Mouse (Mus musculus): ENCODE measurements at regions not wholly inside any gene's neighbourhood (a gene's known extent, or its start where the extent isn't known, plus 50 kb on each side); places are given as distances from the start of the nearest gene placed in this dataset.

DNA sequence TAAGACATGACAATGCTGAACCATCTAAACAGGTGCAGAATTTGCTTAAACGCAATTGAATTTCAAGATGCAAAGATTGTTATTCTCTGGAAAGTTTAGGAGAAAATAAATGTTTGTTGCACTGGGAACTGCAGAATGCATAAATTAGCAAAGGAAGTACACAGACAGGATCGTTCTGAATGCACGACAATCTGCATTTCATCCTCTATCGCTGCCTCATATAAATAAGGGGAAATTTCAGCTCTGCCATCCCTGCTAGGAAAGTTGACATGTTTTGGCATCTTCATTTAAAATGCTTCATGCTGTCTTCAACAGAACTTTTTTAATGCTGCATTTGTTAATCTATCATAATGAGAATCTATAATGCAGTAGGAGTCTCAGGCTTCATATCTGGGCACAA is 137.6 kb downstream of the Med10 start:
- no peak for TF ChIP-seq CTCF (IDR thresholded peaks at IDR 0.05; ENCODE audit: control insufficient read depth, insufficient read depth, insufficient replicate concordance, low read depth, low read length)
- no peak for TF ChIP-seq POLR2A (IDR thresholded peaks at IDR 0.05; ENCODE audit: control insufficient read depth, low read depth, low read length)

DNA sequence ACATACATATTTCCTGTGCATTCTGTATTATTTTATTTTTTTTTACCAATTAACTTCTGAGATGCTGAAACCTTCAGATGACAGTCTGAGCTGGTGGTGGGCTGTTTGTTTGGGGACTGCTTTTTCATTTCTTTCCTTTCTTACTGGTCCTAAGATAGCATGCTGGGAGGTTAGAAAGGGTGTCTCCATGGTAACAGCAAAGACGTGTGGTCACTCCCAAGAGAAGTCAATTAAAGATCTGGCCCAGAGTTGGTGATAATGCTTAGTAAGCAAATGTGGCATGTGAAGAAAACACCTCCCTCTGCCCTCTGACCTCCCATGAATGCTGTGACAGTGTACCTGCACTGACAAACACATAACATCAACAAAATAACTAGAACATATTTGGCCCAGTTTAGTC is 142.5 kb downstream of the Med10 start:
- Histone ChIP-seq H3K27ac (ENCODE audit: control insufficient read depth, insufficient read depth, low read depth, low read length) (no peak overlapping the region), H3K4me1 (ENCODE audit: control insufficient read depth, insufficient read depth, low read length) (no peaks in the 10 kb centered on the region), H3K4me3 (ENCODE audit: control insufficient read depth, low read depth, low read length) (no peak overlapping the region), H3K27me3 (ENCODE audit: control insufficient read depth, insufficient read depth, low read length) (no peaks in the 10 kb centered on the region), H3K36me3 (ENCODE audit: control insufficient read depth, insufficient read depth, low read length) (no peaks in the 10 kb centered on the region)
- TF ChIP-seq CTCF (IDR thresholded peaks at IDR 0.05; ENCODE audit: control insufficient read depth, insufficient read depth, insufficient replicate concordance, low read depth, low read length) (no peak), POLR2A (IDR thresholded peaks at IDR 0.05; ENCODE audit: control insufficient read depth, low read depth, low read length) (no peak)

More for the DNA sequence above, 137.6 kb downstream of the Med10 start:
- H3K27me3 ChIP-seq (ENCODE audit: control insufficient read depth, insufficient read depth, low read length) = no peaks in the 10 kb centered on the region
- no peak overlapping the region for H3K4me3 ChIP-seq (ENCODE audit: control insufficient read depth, low read depth, low read length)
- no peak overlapping the region for H3K27ac ChIP-seq (ENCODE audit: control insufficient read depth, insufficient read depth, low read depth, low read length)
- peaks cover 2% of the 10 kb centered on the region; the same call in 1 of the 2 replicates for H3K4me1 ChIP-seq (ENCODE audit: control insufficient read depth, insufficient read depth, low read length)
- no peaks in the 10 kb centered on the region for H3K36me3 ChIP-seq (ENCODE audit: control insufficient read depth, insufficient read depth, low read length)

DNA sequence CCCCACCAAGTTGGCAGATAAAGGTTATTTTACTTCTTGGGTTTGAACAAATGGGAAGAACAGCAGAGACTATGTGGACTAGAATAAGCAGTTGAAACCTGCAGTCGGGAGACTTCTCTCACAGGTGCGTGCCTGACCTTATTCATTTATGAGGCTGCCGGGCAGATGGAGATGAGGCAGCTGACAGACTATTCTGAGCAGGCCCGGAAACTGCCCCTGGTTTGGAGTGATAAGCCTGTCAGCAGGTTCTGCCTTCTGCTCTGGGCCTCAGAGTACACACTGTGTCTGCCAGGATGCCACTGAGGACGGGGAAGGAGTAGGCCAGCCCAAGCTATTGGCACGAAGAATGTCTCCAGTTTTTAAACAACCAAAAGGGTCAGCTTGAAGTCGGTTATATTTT is 144.4 kb downstream of the Med10 start:
- Histone ChIP-seq H3K27me3 (ENCODE audit: control insufficient read depth, insufficient read depth, low read length) (no peaks in the 10 kb centered on the region), H3K4me1 (ENCODE audit: control insufficient read depth, insufficient read depth, low read length) (no peaks in the 10 kb centered on the region), H3K4me3 (ENCODE audit: control insufficient read depth, low read depth, low read length) (no peak overlapping the region), H3K27ac (ENCODE audit: control insufficient read depth, insufficient read depth, low read depth, low read length) (no peak overlapping the region), H3K36me3 (ENCODE audit: control insufficient read depth, insufficient read depth, low read length) (no peaks in the 10 kb centered on the region)
- TF ChIP-seq POLR2A (IDR thresholded peaks at IDR 0.05; ENCODE audit: control insufficient read depth, low read depth, low read length) = no peak
- no peak for TF ChIP-seq CTCF (IDR thresholded peaks at IDR 0.05; ENCODE audit: control insufficient read depth, insufficient read depth, insufficient replicate concordance, low read depth, low read length)

DNA sequence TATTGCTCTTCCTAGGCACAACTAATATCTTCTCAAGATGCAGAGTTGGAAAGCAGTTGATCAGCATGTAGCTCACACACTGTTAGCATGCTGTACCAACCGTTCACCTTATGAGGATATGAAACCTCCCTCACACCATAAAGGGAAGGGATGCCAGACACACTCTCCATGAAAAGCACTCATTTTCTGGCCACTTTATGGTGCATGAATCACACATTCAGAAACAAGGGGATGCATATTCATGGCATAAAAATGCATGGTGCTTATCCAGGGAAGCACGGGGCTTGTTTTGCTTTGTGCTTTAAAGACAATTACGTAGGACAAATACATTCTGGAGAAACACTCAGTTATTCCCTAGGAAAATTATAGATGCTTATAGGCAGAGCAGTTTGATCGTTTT is 149.9 kb downstream of the Med10 start:
- Histone ChIP-seq H3K4me3 (ENCODE audit: control insufficient read depth, low read depth, low read length) (no peak overlapping the region), H3K27me3 (ENCODE audit: control insufficient read depth, insufficient read depth, low read length) (no peaks in the 10 kb centered on the region), H3K4me1 (ENCODE audit: control insufficient read depth, insufficient read depth, low read length) (no peaks in the 10 kb centered on the region), H3K27ac (ENCODE audit: control insufficient read depth, insufficient read depth, low read depth, low read length) (no peak overlapping the region), H3K36me3 (ENCODE audit: control insufficient read depth, insufficient read depth, low read length) (no peaks in the 10 kb centered on the region)
- TF ChIP-seq CTCF (IDR thresholded peaks at IDR 0.05; ENCODE audit: control insufficient read depth, insufficient read depth, insufficient replicate concordance, low read depth, low read length) (no peak), POLR2A (IDR thresholded peaks at IDR 0.05; ENCODE audit: control insufficient read depth, low read depth, low read length) (no peak)

DNA sequence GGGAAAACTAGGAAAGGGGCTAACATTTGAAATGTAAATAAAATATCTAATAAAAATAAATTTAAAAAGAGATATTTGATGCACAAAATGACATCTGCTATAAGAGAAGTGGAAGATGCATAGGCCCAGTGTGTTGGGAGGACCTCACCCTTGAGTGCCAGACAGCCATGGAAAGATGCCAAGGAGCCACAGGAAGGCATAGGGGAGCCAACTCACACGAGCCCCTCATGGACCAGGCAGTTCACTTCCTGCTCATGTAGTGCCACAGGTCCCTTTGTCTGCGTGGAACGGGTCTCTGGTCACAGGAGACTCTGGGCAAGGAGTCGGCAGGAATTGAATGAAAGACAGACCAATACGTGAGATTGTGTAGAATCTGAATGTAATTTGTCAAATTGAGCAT is 152.0 kb downstream of the Med10 start:
- Histone ChIP-seq H3K27ac (ENCODE audit: control insufficient read depth, insufficient read depth, low read depth, low read length) (no peak overlapping the region), H3K4me1 (ENCODE audit: control insufficient read depth, insufficient read depth, low read length) (no peaks in the 10 kb centered on the region), H3K4me3 (ENCODE audit: control insufficient read depth, low read depth, low read length) (no peak overlapping the region), H3K36me3 (ENCODE audit: control insufficient read depth, insufficient read depth, low read length) (no peaks in the 10 kb centered on the region), H3K27me3 (ENCODE audit: control insufficient read depth, insufficient read depth, low read length) (no peaks in the 10 kb centered on the region)
- TF ChIP-seq CTCF (IDR thresholded peaks at IDR 0.05; ENCODE audit: control insufficient read depth, insufficient read depth, insufficient replicate concordance, low read depth, low read length) (no peak), POLR2A (IDR thresholded peaks at IDR 0.05; ENCODE audit: control insufficient read depth, low read depth, low read length) (no peak)

DNA sequence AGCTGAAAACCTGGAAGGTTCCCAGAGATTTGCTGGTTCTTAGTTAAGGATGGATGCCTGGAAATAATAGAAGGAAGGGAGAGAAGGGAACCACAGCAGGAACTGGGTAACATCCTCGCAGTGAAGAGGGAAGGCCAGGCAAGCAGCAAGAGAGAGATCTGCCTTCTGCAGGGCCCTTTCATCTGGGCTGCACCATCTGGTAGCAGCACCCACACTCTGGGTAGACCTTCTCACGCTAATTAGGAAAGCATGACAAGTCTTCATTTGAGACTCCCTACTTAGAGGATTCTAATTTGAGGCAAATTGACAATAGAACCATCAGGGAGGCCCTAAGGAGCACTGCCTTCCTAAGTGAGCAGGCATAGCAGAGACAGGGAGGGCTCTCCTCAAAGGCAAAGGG is 153.3 kb downstream of the Med10 start:
- no peak for TF ChIP-seq POLR2A (IDR thresholded peaks at IDR 0.05; ENCODE audit: control insufficient read depth, low read depth, low read length)
- no peak for TF ChIP-seq CTCF (IDR thresholded peaks at IDR 0.05; ENCODE audit: control insufficient read depth, insufficient read depth, insufficient replicate concordance, low read depth, low read length)
- H3K27ac ChIP-seq (ENCODE audit: control insufficient read depth, insufficient read depth, low read depth, low read length) = no peak overlapping the region
- H3K4me3 ChIP-seq (ENCODE audit: control insufficient read depth, low read depth, low read length) = no peak overlapping the region
- no peaks in the 10 kb centered on the region for H3K36me3 ChIP-seq (ENCODE audit: control insufficient read depth, insufficient read depth, low read length)
- no peaks in the 10 kb centered on the region for H3K4me1 ChIP-seq (ENCODE audit: control insufficient read depth, insufficient read depth, low read length)
- no peaks in the 10 kb centered on the region for H3K27me3 ChIP-seq (ENCODE audit: control insufficient read depth, insufficient read depth, low read length)

DNA sequence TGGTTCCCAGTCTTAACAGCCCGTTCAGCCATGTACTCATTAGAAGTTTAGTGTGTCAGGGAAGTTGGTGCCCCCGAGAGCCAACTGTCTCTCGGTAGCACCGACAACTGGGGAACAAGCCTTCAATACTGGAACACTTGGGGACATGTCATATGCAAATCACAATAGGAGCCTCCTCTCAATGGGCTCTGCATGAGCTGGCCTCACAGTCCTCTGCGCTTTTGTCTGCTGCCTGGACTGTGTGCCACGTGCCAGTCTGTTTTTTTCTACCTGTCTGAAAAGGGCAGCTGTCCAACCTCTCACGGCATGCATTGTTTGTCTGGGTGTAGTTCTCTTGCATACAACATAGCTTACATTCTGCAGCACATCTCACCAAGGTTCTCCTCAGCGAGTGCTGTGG is 161.7 kb downstream of the Med10 start:
- Histone ChIP-seq H3K4me3 (ENCODE audit: control insufficient read depth, low read depth, low read length) (no peak overlapping the region), H3K27me3 (ENCODE audit: control insufficient read depth, insufficient read depth, low read length) (no peaks in the 10 kb centered on the region), H3K36me3 (ENCODE audit: control insufficient read depth, insufficient read depth, low read length) (no peaks in the 10 kb centered on the region), H3K27ac (ENCODE audit: control insufficient read depth, insufficient read depth, low read depth, low read length) (no peak overlapping the region), H3K4me1 (ENCODE audit: control insufficient read depth, insufficient read depth, low read length) (no peaks in the 10 kb centered on the region)
- no peak for TF ChIP-seq POLR2A (IDR thresholded peaks at IDR 0.05; ENCODE audit: control insufficient read depth, low read depth, low read length)
- TF ChIP-seq CTCF (IDR thresholded peaks at IDR 0.05; ENCODE audit: control insufficient read depth, insufficient read depth, insufficient replicate concordance, low read depth, low read length) = no peak
